Mouse (Mus musculus): ENCODE measurements at regions not wholly inside any gene's neighbourhood (a gene's known extent, or its start where the extent isn't known, plus 50 kb on each side); places are given as distances from the start of the nearest gene placed in this dataset.

GRCm38 (mm10) chr16:86772586-86772985 lies 581.4 kb upstream of the N6amt1 start:
- H3K4me3 ChIP-seq, result no peak overlapping the region
- H3K27ac ChIP-seq, result no peak overlapping the region
- no peaks in the 10 kb centered on the region for H3K4me1 ChIP-seq (replicated peaks)
- no peak overlapping the region for H3K4me2 ChIP-seq
- no peaks in the 10 kb centered on the region for H3K27me3 ChIP-seq
- no peak for ATAC-seq (replicated peaks; ENCODE audit: insufficient number of reproducible peaks, insufficient read depth, low FRiP score, low read depth)
- no peaks in the 10 kb centered on the region for H3K36me3 ChIP-seq
- 22% methylated on average over 1 of the region's 1 CpGs for WGBS
- no peak overlapping the region for H3K9ac ChIP-seq
- H3K9me3 ChIP-seq (replicated peaks), result no peaks in the 10 kb centered on the region

DNA sequence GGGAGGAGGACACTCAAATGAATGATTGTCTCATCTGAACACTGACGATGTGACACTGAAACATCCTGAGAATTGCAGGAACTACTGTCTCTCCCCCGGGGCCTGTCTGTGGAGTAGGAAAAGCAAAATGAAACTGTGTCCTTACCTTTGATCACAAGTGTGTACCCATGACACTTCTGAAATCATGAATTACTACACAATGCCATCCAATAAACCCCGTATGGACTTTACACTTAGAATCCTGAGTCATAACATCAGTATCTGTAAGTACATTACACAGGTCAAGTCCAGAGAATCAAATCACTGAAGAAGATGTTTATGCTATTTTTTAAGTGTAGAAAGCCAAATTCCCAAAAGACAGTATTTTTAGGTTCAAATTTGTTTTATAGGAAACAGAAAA lies 585.1 kb upstream of the N6amt1 start:
- 72% methylated on average over 3 of the region's 3 CpGs for WGBS
- Histone ChIP-seq H3K4me3 (no peak overlapping the region), H3K4me1 (replicated peaks) (no peaks in the 10 kb centered on the region), H3K4me2 (no peak overlapping the region), H3K27ac (no peak overlapping the region), H3K9ac (no peak overlapping the region), H3K9me3 (replicated peaks) (no peaks in the 10 kb centered on the region), H3K36me3 (no peaks in the 10 kb centered on the region), H3K27me3 (no peaks in the 10 kb centered on the region)
- ATAC-seq (replicated peaks; ENCODE audit: insufficient number of reproducible peaks, insufficient read depth, low FRiP score, low read depth), result no peak

GRCm38 (mm10) chr16:86768355-86768754 lies 585.6 kb upstream of the N6amt1 start:
- 60% methylated on average over 3 of the region's 3 CpGs for WGBS
- Histone ChIP-seq H3K4me3 (no peak overlapping the region), H3K27ac (no peak overlapping the region), H3K9me3 (replicated peaks) (no peaks in the 10 kb centered on the region), H3K4me2 (no peak overlapping the region), H3K27me3 (no peaks in the 10 kb centered on the region), H3K4me1 (replicated peaks) (no peaks in the 10 kb centered on the region), H3K9ac (no peak overlapping the region), H3K36me3 (no peaks in the 10 kb centered on the region)
- no peak for ATAC-seq (replicated peaks; ENCODE audit: insufficient number of reproducible peaks, insufficient read depth, low FRiP score, low read depth)

DNA sequence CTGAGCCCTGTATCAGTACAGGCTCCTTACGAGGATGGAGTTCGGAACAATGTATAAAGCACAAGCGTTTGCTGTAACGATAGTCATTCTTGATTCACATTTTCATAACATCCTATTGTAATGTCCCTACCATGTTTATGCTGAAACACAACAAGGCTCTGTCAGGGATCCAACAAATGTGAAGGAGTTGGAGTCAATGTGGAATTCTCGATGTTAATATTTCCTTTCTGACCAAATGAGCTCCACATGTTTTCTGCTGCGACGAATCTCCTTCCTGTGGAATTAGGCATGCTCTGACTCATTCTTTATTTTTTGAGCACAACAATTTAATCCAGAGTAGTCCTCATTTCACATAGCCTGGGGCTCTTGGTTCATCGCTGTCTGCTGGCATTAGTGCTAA lies 588.0 kb upstream of the N6amt1 start:
- Histone ChIP-seq H3K4me1 (replicated peaks) (no peaks in the 10 kb centered on the region), H3K9ac (no peak overlapping the region), H3K36me3 (no peaks in the 10 kb centered on the region), H3K9me3 (replicated peaks) (no peaks in the 10 kb centered on the region), H3K4me2 (no peak overlapping the region), H3K27ac (no peak overlapping the region), H3K27me3 (no peaks in the 10 kb centered on the region), H3K4me3 (no peak overlapping the region)
- no peak for ATAC-seq (replicated peaks; ENCODE audit: insufficient number of reproducible peaks, insufficient read depth, low FRiP score, low read depth)
- WGBS, result 77% methylated on average over 8 of the region's 8 CpGs

- WGBS, result 67% methylated on average over 5 of the region's 5 CpGs
- Histone ChIP-seq H3K27ac (no peak overlapping the region), H3K9ac (no peak overlapping the region), H3K4me1 (replicated peaks) (no peaks in the 10 kb centered on the region), H3K9me3 (replicated peaks) (no peaks in the 10 kb centered on the region), H3K4me3 (no peak overlapping the region), H3K36me3 (no peaks in the 10 kb centered on the region), H3K27me3 (no peaks in the 10 kb centered on the region), H3K4me2 (no peak overlapping the region)
- no peak for ATAC-seq (replicated peaks; ENCODE audit: insufficient number of reproducible peaks, insufficient read depth, low FRiP score, low read depth)
Observed at GRCm38 (mm10) chr16:86741236-86741635, 612.7 kb upstream of the N6amt1 start.

DNA sequence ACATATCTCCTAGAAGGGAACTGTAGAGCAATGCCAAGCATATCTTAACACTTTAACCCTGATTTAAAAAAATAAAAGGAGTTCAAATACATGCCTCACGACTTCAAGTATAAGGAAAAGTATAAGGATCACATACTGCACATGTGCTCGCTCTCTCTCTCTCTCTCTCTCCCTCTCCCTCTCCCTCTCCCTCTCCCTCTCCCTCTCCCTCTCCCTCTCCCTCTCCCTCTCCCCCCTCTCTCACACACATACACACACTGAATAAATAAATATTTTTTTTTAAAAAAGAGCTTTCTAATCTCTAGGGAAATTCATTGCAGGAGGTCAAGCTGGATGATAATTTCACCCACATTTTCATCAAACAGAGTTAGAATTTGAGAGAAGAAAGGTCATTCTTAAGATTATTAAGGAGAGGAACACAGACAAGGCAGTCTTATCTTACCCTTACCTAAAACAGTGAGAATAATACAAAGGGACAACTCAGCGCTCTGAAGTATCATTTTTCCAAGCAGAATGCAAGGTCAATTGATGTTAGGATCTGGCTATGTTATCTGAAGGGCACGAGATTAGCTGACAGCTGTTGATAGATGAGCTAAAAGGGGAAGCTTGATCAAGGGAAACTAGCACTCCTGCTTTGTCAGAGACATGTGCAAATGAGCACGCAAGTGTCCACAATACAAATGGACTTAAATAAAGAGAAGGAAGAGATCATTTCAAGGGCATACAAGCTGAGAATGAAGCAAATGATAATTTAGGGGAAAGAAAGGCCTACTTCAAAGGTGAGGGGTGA lies 634.8 kb upstream of the N6amt1 start:
- Histone ChIP-seq H3K27me3 (no peaks in the 10 kb centered on the region), H3K9me3 (replicated peaks) (no peaks in the 10 kb centered on the region), H3K4me2 (no peak overlapping the region), H3K4me3 (no peak overlapping the region), H3K9ac (no peak overlapping the region), H3K27ac (0 out of 2 replicates have a peak overlapping the region, but pooled peaks have one; percentile 34), H3K36me3 (no peaks in the 10 kb centered on the region), H3K4me1 (replicated peaks) (peaks cover 4% of the 10 kb centered on the region; the same call in 1 of the 2 replicates)
- ATAC-seq (replicated peaks; ENCODE audit: insufficient number of reproducible peaks, insufficient read depth, low FRiP score, low read depth), result no peak
- 19% methylated on average over 5 of the region's 5 CpGs for WGBS

DNA sequence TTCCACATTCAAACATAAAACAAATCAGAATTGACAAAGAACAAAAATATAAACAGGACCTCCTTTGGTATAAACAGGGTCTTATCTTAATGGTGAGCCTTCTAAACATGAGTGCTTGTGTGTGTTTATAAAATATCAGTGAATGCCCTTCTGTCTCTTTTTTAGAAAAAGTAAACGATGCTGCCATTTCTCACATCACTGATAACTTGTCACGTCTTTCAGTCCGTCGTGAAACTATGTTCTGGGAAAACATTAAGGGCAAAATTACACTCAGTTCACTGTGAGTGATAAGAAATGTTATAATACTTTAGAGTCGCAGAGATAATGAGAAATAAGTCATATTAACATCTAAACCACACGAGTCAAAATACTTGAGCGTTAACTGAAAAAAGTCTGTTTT lies 635.6 kb upstream of the N6amt1 start:
- no peaks in the 10 kb centered on the region for H3K36me3 ChIP-seq
- H3K27me3 ChIP-seq, result no peaks in the 10 kb centered on the region
- 46% methylated on average over 7 of the region's 7 CpGs for WGBS
- no peaks in the 10 kb centered on the region for H3K9me3 ChIP-seq (replicated peaks)
- no peak overlapping the region for H3K4me3 ChIP-seq
- no peak overlapping the region for H3K27ac ChIP-seq
- no peak overlapping the region for H3K9ac ChIP-seq
- no peak overlapping the region for H3K4me2 ChIP-seq
- ATAC-seq (replicated peaks; ENCODE audit: insufficient number of reproducible peaks, insufficient read depth, low FRiP score, low read depth), result no peak
- H3K4me1 ChIP-seq (replicated peaks), result peaks cover 4% of the 10 kb centered on the region; the same call in 1 of the 2 replicates

GRCm38 (mm10) chr16:86701700-86702099 lies 652.3 kb upstream of the N6amt1 start:
- H3K4me3 ChIP-seq, result no peak overlapping the region
- H3K27me3 ChIP-seq, result no peaks in the 10 kb centered on the region
- no peaks in the 10 kb centered on the region for H3K36me3 ChIP-seq
- no peak overlapping the region for H3K9ac ChIP-seq
- 52% methylated on average over 4 of the region's 4 CpGs for WGBS
- no peaks in the 10 kb centered on the region for H3K9me3 ChIP-seq (replicated peaks)
- no peak overlapping the region for H3K4me2 ChIP-seq
- no peak for ATAC-seq (replicated peaks; ENCODE audit: insufficient number of reproducible peaks, insufficient read depth, low FRiP score, low read depth)
- no peak overlapping the region for H3K27ac ChIP-seq
- H3K4me1 ChIP-seq (replicated peaks), result no peaks in the 10 kb centered on the region

DNA sequence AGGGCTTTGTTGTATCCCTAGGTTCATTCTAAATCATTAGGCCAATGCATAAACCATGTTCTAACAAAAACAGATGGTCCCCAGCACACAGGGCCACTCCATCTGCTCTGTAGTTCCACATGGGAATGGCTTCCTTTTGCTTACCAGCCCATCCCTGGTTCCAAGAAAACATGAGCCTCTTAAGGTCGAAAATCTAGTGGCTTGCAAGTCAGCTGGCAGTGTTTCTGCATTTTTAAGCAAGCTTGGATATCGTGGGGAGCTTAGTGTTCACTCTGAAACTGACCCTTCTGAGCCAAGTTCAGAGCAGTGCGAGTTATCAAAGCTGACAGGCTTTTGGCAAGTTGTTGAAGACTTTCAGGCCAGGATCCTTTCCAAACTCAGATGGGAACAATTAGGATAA lies 659.5 kb upstream of the N6amt1 start:
- Histone ChIP-seq H3K4me1 (replicated peaks) (peaks cover 2% of the 10 kb centered on the region), H3K4me2 (no peak overlapping the region), H3K36me3 (no peaks in the 10 kb centered on the region), H3K9ac (no peak overlapping the region), H3K27me3 (no peaks in the 10 kb centered on the region), H3K4me3 (no peak overlapping the region), H3K27ac (peak overlapping the region; percentile 80), H3K9me3 (replicated peaks) (no peaks in the 10 kb centered on the region)
- 12% methylated on average over 3 of the region's 3 CpGs for WGBS
- peak; percentile 58 for ATAC-seq (replicated peaks; ENCODE audit: insufficient number of reproducible peaks, insufficient read depth, low FRiP score, low read depth)

DNA sequence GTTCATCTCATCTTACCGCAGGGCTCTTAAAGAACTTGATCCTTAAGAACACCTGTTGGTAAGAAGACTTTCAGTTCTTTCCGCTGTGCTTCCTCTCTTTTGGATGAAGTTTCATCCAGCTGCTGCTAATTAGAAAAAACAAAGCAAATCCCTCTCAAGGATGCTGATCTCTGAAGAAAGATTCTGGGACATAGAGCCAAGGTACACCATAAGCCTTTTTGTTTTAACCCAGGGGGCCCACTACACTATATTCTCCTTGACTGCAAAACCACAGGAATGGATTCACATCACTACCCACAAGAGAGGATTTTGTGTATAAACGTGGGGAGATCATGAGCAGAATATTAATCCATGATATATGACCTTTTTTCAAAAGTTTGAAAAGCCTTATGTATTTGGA lies 694.8 kb upstream of the N6amt1 start:
- Histone ChIP-seq H3K27ac (no peak overlapping the region), H3K9me3 (replicated peaks) (no peaks in the 10 kb centered on the region; the same call in 1 of the 2 replicates), H3K4me2 (no peak overlapping the region), H3K4me1 (replicated peaks) (no peaks in the 10 kb centered on the region), H3K27me3 (no peaks in the 10 kb centered on the region), H3K4me3 (no peak overlapping the region), H3K36me3 (no peaks in the 10 kb centered on the region), H3K9ac (no peak overlapping the region)
- ATAC-seq (replicated peaks; ENCODE audit: insufficient number of reproducible peaks, insufficient read depth, low FRiP score, low read depth), result no peak
- 63% methylated on average over 3 of the region's 3 CpGs for WGBS

DNA sequence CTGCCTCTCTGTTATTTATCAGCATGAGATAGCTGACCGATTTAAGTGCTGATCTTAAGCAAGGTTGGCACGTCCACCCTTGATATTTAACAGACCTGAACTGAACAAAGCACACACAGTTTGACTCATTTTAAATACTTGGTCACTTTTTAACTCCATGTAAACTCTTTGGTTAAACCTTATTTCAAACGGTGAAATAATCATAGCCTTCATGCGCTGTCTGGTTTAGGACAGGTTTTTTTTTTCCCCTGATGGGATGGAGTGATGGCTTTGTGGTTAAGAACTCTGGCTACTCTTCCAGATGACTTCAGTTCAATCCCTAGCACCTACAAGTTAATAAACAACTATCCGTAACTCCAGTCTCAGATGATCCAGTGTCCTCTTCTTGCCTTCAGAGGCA lies 706.7 kb upstream of the N6amt1 start:
- Histone ChIP-seq H3K4me2 (no peak overlapping the region), H3K27ac (no peak overlapping the region), H3K4me3 (no peak overlapping the region), H3K4me1 (replicated peaks) (0 out of 2 replicates have a peak, but pooled peaks cover 3% of the 10 kb centered on the region), H3K36me3 (no peaks in the 10 kb centered on the region), H3K9ac (no peak overlapping the region), H3K9me3 (replicated peaks) (no peaks in the 10 kb centered on the region), H3K27me3 (no peaks in the 10 kb centered on the region)
- ATAC-seq (replicated peaks; ENCODE audit: insufficient number of reproducible peaks, insufficient read depth, low FRiP score, low read depth), result no peak
- WGBS, result 68% methylated on average over 5 of the region's 5 CpGs

GRCm38 (mm10) chr16:86646753-86647152 lies 707.2 kb upstream of the N6amt1 start:
- H3K9me3 ChIP-seq (replicated peaks), result no peaks in the 10 kb centered on the region
- no peak overlapping the region for H3K27ac ChIP-seq
- H3K4me1 ChIP-seq (replicated peaks), result 0 out of 2 replicates have a peak, but pooled peaks cover 3% of the 10 kb centered on the region
- 42% methylated on average over 2 of the region's 2 CpGs for WGBS
- no peaks in the 10 kb centered on the region for H3K36me3 ChIP-seq
- no peaks in the 10 kb centered on the region for H3K27me3 ChIP-seq
- H3K4me3 ChIP-seq, result no peak overlapping the region
- no peak overlapping the region for H3K9ac ChIP-seq
- no peak overlapping the region for H3K4me2 ChIP-seq
- ATAC-seq (replicated peaks; ENCODE audit: insufficient number of reproducible peaks, insufficient read depth, low FRiP score, low read depth), result no peak

All from heart, embryonic 15.5 days (tissue).